Mouse (Mus musculus): ENCODE results near the gene Ccn2. TPM values are rescaled to one million over a fixed set of nuclear protein-coding genes. Genes with fewer than 3 reads are reported as not detected.

Gene Ccn2
- polyA plus RNA-seq (2014; fragmentation: Illumina TruSeq; extraction: RNeasy Lipid Tissue Mini Kit (QIAGEN cat#74804); ENCODE audit: low read depth, low replicate concordance), result 113 TPM

DNA sequence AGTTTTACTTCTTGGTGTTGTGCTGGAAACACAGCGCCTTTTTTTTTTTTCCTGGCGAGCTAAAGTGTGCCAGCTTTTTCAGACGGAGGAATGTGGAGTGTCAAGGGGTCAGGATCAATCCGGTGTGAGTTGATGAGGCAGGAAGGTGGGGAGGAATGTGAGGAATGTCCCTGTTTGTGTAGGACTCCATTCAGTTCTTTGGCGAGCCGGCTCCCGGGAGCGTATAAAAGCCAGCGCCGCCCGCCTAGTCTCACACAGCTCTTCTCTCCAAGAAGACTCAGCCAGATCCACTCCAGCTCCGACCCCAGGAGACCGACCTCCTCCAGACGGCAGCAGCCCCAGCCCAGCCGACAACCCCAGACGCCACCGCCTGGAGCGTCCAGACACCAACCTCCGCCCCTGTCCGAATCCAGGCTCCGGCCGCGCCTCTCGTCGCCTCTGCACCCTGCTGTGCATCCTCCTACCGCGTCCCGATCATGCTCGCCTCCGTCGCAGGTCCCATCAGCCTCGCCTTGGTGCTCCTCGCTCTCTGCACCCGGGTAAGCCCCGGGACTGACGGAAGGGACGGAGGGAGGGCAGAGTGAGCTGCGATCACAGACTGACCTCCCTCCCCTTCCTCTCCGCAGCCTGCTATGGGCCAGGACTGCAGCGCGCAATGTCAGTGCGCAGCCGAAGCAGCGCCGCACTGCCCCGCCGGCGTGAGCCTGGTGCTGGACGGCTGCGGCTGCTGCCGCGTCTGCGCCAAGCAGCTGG, at the start of gene Ccn2:
Ccn2 (plus strand) TSS at position 193 of the 753 bp plus-strand sequence.

Other genes with a start within 250 kb of the Ccn2 start
- 4.1 TPM for gene Enpp1, start 116.7 kb downstream of the Ccn2 start, polyA plus RNA-seq (2014; fragmentation: Illumina TruSeq; extraction: RNeasy Lipid Tissue Mini Kit (QIAGEN cat#74804); ENCODE audit: low read depth, low replicate concordance)
- 1.6 TPM for gene Enpp3, start 247.4 kb downstream of the Ccn2 start, polyA plus RNA-seq (2014; fragmentation: Illumina TruSeq; extraction: RNeasy Lipid Tissue Mini Kit (QIAGEN cat#74804); ENCODE audit: low read depth, low replicate concordance)